Mouse (Mus musculus) forebrain, embryonic 13.5 days (tissue): ENCODE measurements around the gene Scube1. TPM values are rescaled to one million over a fixed set of nuclear protein-coding genes. Genes with fewer than 3 reads are reported as not detected.
A peak's percentile ranks its signal among the peaks of the same experiment; 100 is the strongest.

Experiments
- ATAC-seq: fragments of 200-750 bp; cut with Nextera tagmentation; 2 replicates; pipeline ENCODE4 v1.8.0; 2017
- H3K27ac ChIP-seq: fragments of 300-500 bp; sonication (generic); 2 replicates; pipeline ENCODE4 v1.5.1; 2015; ENCODE audit warnings: inconsistent platforms, mild to moderate bottlenecking, moderate library complexity
- H3K27me3 ChIP-seq: fragments of 300-500 bp; sonication (generic); 2 replicates; pipeline ENCODE4 v1.6.1; 2015; ENCODE audit warnings: mild to moderate bottlenecking, inconsistent platforms
- H3K36me3 ChIP-seq: fragments of 300-500 bp; sonication (generic); 2 replicates; pipeline ENCODE4 v1.6.1; 2015; ENCODE audit warnings: mild to moderate bottlenecking, inconsistent platforms; ENCODE audit not compliant: poor library complexity, severe bottlenecking
- H3K4me1 ChIP-seq: fragments of 300-500 bp; sonication (generic); 2 replicates; pipeline ENCODE4 v1.6.1; 2015; ENCODE audit warnings: inconsistent platforms
- H3K4me2 ChIP-seq: fragments of 300-500 bp; sonication (generic); 2 replicates; pipeline ENCODE4 v1.6.1; 2015; ENCODE audit warnings: inconsistent platforms, mild to moderate bottlenecking, moderate library complexity
- H3K4me3 ChIP-seq: fragments of 300-500 bp; sonication (generic); 2 replicates; pipeline ENCODE4 v1.5.1; 2015; ENCODE audit warnings: mild to moderate bottlenecking, inconsistent platforms
- H3K9ac ChIP-seq: fragments of 300-500 bp; sonication (generic); 2 replicates; pipeline ENCODE4 v1.6.1; 2015; ENCODE audit warnings: mild to moderate bottlenecking, inconsistent platforms
- H3K9me3 ChIP-seq: fragments of 300-500 bp; sonication (generic); replicated peaks from 2 replicates; pipeline ENCODE4 v1.6.1; 2016; ENCODE audit warnings: inconsistent platforms
- WGBS: fragments of 180-500 bp; shearing (Covaris S2); methylation state at CpG from one replicate; pipeline ENCODE4 v1.1.7; 2015; 5-methylcytosine and 5-hydroxymethylcytosine counted together
- polyA plus RNA-seq: library from polyadenylated mRNA; unstranded; fragments of >200 nt; fragmentation: Nextera tagmentation; extraction: Ambion mirVana; gene quantifications from 2 replicates; pipeline ENCODE4 v1.2.1, GENCODE M21; 2015

Gene Scube1
- polyA plus RNA-seq, 1 experiment from 2014 or later, result 10.7 TPM

GRCm38 (mm10) chr15:83706528-83707199 lies 18.2 kb downstream of the Scube1 start:
- Histone ChIP-seq H3K36me3 (peaks cover 15% of the 10 kb centered on the region; the same call in 1 of the 2 replicates), H3K27ac (no peak overlapping the region; the same call in none of the 2 replicates), H3K4me1 (peaks cover 32% of the 10 kb centered on the region), H3K4me2 (no peak overlapping the region), H3K9ac (peak overlapping the region; percentile 5; the same call in 1 of the 2 replicates), H3K27me3 (peaks cover 20% of the 10 kb centered on the region), H3K4me3 (no peak overlapping the region), H3K9me3 (no peaks in the 10 kb centered on the region)
- ATAC-seq, result 0 out of 2 replicates have a peak, but pooled peaks have one; percentile 41
- WGBS, result 29% methylated on average over 9 of the region's 10 CpGs

GRCm38 (mm10) chr15:83700593-83700923 lies 24.3 kb downstream of the Scube1 start:
- H3K9me3 ChIP-seq, result no peaks in the 10 kb centered on the region
- no peak overlapping the region for H3K4me2 ChIP-seq
- H3K27ac ChIP-seq, result no peak overlapping the region
- no peak overlapping the region for H3K4me3 ChIP-seq
- H3K36me3 ChIP-seq, result peaks cover 15% of the 10 kb centered on the region; the same call in 1 of the 2 replicates
- H3K4me1 ChIP-seq, result peaks cover 33% of the 10 kb centered on the region
- no peak for ATAC-seq
- WGBS, result 30% methylated on average over 13 of the region's 13 CpGs
- no peaks in the 10 kb centered on the region for H3K27me3 ChIP-seq
- H3K9ac ChIP-seq, result 0 out of 2 replicates have a peak overlapping the region, but pooled peaks have one; percentile 45

- H3K36me3 ChIP-seq, result peaks cover 15% of the 10 kb centered on the region; the same call in 1 of the 2 replicates
- ATAC-seq, result no peak
- no peak overlapping the region for H3K4me3 ChIP-seq
- peaks cover 33% of the 10 kb centered on the region for H3K4me1 ChIP-seq
- H3K27ac ChIP-seq, result no peak overlapping the region
- H3K9me3 ChIP-seq, result no peaks in the 10 kb centered on the region
- no peaks in the 10 kb centered on the region for H3K27me3 ChIP-seq
- 8% methylated on average over 11 of the region's 11 CpGs for WGBS
- H3K9ac ChIP-seq, result peak overlapping the region; percentile 45; the same call in 1 of the 2 replicates
- H3K4me2 ChIP-seq, result no peak overlapping the region
Measured at GRCm38 (mm10) chr15:83699834-83700592, 24.8 kb downstream of the Scube1 start.

- Histone ChIP-seq H3K4me3 (no peak overlapping the region), H3K9ac (peak overlapping the region; percentile 45), H3K27ac (no peak overlapping the region), H3K36me3 (peaks cover 15% of the 10 kb centered on the region; the same call in 1 of the 2 replicates), H3K9me3 (no peaks in the 10 kb centered on the region), H3K4me1 (peaks cover 33% of the 10 kb centered on the region), H3K27me3 (no peaks in the 10 kb centered on the region), H3K4me2 (no peak overlapping the region)
- 10% methylated on average over 20 of the region's 20 CpGs for WGBS
- 0 out of 2 replicates have a peak, but pooled peaks have one; percentile 43 for ATAC-seq
Measured at GRCm38 (mm10) chr15:83699132-83699833, 25.5 kb downstream of the Scube1 start.

- Histone ChIP-seq H3K27ac (no peak overlapping the region), H3K4me2 (no peak overlapping the region), H3K4me1 (peaks cover 40% of the 10 kb centered on the region), H3K9ac (no peak overlapping the region), H3K9me3 (no peaks in the 10 kb centered on the region), H3K27me3 (no peaks in the 10 kb centered on the region), H3K4me3 (no peak overlapping the region), H3K36me3 (no peaks in the 10 kb centered on the region)
- ATAC-seq, result no peak
- WGBS, result 73% methylated on average over 14 of the region's 14 CpGs
Measured at GRCm38 (mm10) chr15:83696681-83697381, 28.0 kb downstream of the Scube1 start.

GRCm38 (mm10) chr15:83695159-83695558 lies 29.7 kb downstream of the Scube1 start:
- Histone ChIP-seq H3K9ac (no peak overlapping the region), H3K4me2 (no peak overlapping the region), H3K4me3 (no peak overlapping the region), H3K9me3 (no peaks in the 10 kb centered on the region), H3K36me3 (no peaks in the 10 kb centered on the region), H3K27me3 (no peaks in the 10 kb centered on the region), H3K27ac (no peak overlapping the region), H3K4me1 (peaks cover 34% of the 10 kb centered on the region)
- ATAC-seq, result no peak
- WGBS, result 92% methylated on average over 11 of the region's 11 CpGs

- H3K9me3 ChIP-seq, result no peaks in the 10 kb centered on the region
- WGBS, result 49% methylated on average over 8 of the region's 8 CpGs
- ATAC-seq, result no peak
- H3K27me3 ChIP-seq, result no peaks in the 10 kb centered on the region
- H3K9ac ChIP-seq, result no peak overlapping the region
- H3K4me2 ChIP-seq, result no peak overlapping the region
- H3K27ac ChIP-seq, result no peak overlapping the region
- no peaks in the 10 kb centered on the region for H3K36me3 ChIP-seq
- no peak overlapping the region for H3K4me3 ChIP-seq
- H3K4me1 ChIP-seq, result peaks cover 9% of the 10 kb centered on the region
Measured at GRCm38 (mm10) chr15:83691901-83692361, 32.9 kb downstream of the Scube1 start.

GRCm38 (mm10) chr15:83689946-83690345 lies 34.9 kb downstream of the Scube1 start:
- Histone ChIP-seq H3K36me3 (no peaks in the 10 kb centered on the region), H3K4me2 (no peak overlapping the region)

GRCm38 (mm10) chr15:83686601-83687000 lies 38.2 kb downstream of the Scube1 start:
- no peak for ATAC-seq
- peaks cover 3% of the 10 kb centered on the region; the same call in 1 of the 2 replicates for H3K27me3 ChIP-seq
- H3K4me1 ChIP-seq, result no peaks in the 10 kb centered on the region
- no peaks in the 10 kb centered on the region for H3K9me3 ChIP-seq
- H3K9ac ChIP-seq, result no peak overlapping the region
- H3K36me3 ChIP-seq, result no peaks in the 10 kb centered on the region
- no peak overlapping the region for H3K27ac ChIP-seq
- WGBS, result 61% methylated on average over 9 of the region's 9 CpGs
- no peak overlapping the region for H3K4me3 ChIP-seq
- H3K4me2 ChIP-seq, result no peak overlapping the region

More at GRCm38 (mm10) chr15:83689946-83690345, 34.9 kb downstream of the Scube1 start:
- 91% methylated on average over 12 of the region's 12 CpGs for WGBS
- Histone ChIP-seq H3K9ac (no peak overlapping the region), H3K27me3 (no peaks in the 10 kb centered on the region), H3K4me3 (no peak overlapping the region), H3K27ac (no peak overlapping the region), H3K4me1 (peaks cover 8% of the 10 kb centered on the region), H3K9me3 (no peaks in the 10 kb centered on the region)
- no peak for ATAC-seq

- WGBS, result 98% methylated on average over 3 of the region's 3 CpGs
- Histone ChIP-seq H3K27me3 (peaks cover 9% of the 10 kb centered on the region; the same call in 1 of the 2 replicates), H3K4me3 (no peak overlapping the region), H3K9me3 (no peaks in the 10 kb centered on the region), H3K4me2 (no peak overlapping the region), H3K27ac (no peak overlapping the region), H3K36me3 (no peaks in the 10 kb centered on the region), H3K4me1 (no peaks in the 10 kb centered on the region), H3K9ac (no peak overlapping the region)
- no peak for ATAC-seq
Measured at GRCm38 (mm10) chr15:83685950-83686349, 38.9 kb downstream of the Scube1 start.

- WGBS, result 69% methylated on average over 15 of the region's 15 CpGs
- ATAC-seq, result no peak
- Histone ChIP-seq H3K9ac (no peak overlapping the region), H3K4me1 (peaks cover 13% of the 10 kb centered on the region), H3K27ac (no peak overlapping the region), H3K4me2 (no peak overlapping the region), H3K27me3 (peaks cover 16% of the 10 kb centered on the region; the same call in 1 of the 2 replicates), H3K9me3 (no peaks in the 10 kb centered on the region), H3K4me3 (no peak overlapping the region), H3K36me3 (no peaks in the 10 kb centered on the region)
Measured at GRCm38 (mm10) chr15:83683051-83683561, 41.7 kb downstream of the Scube1 start.
